ENCODE assay signal across 14 mouse cellular contexts in genomic region chr19:42005616-42006015, GRCm38 (mm10). TPM values are rescaled to one million over a fixed set of nuclear protein-coding genes. Genes with fewer than 3 reads are reported as not detected.
DNase-seq lines count a peak whose midpoint lies in the region; ATAC-seq lines count a peak whose summit lies in the region.
"Had no signal": no experiment of that assay in that cellular context is flagged by ENCODE, and none has a peak within 500 bp of the region (broad histone marks: within the 10 kb centered on the region; RNA-seq: fewer than 3 reads in every experiment).

No protein-coding gene starts in this region.

- H3K4me3 ChIP-seq in heart, embryonic 10.5 days, result no peak overlapping the region
- H3K4me3 ChIP-seq in liver, embryonic 15.5 days (replicated peaks), result no peak overlapping the region
- no peak overlapping the region for H3K4me3 ChIP-seq in neural tube, embryonic 15.5 days (replicated peaks)
- H3K4me3 ChIP-seq: hindbrain, embryonic 15.5 days; limb, embryonic 12.5 days had no signal

- H3K36me3 ChIP-seq in heart, embryonic 10.5 days, result no peaks in the 10 kb centered on the region
- no peaks in the 10 kb centered on the region for H3K36me3 ChIP-seq in liver, embryonic 15.5 days (replicated peaks)
- no peaks in the 10 kb centered on the region for H3K36me3 ChIP-seq in splenic B cell, adult 2 months (ENCODE audit: control insufficient read depth, insufficient read depth, low read length, poor library complexity, severe bottlenecking)
- H3K36me3 ChIP-seq in neural tube, embryonic 15.5 days, result no peaks in the 10 kb centered on the region
- H3K36me3 ChIP-seq: hindbrain, embryonic 15.5 days; limb, embryonic 12.5 days had no signal

- no peak overlapping the region for H3K9ac ChIP-seq in liver, embryonic 15.5 days
- no peak overlapping the region for H3K9ac ChIP-seq in neural tube, embryonic 15.5 days (replicated peaks)
- H3K9ac ChIP-seq: hindbrain, embryonic 15.5 days; limb, embryonic 12.5 days had no signal

- DNase-seq in heart, adult 9 months (ENCODE audit: low spot score in 2 of 2), result peak; percentile 49 to 66
- DNase-seq in heart, embryonic 10.5 days (ENCODE audit: low spot score), result no peak
- peak; percentile 32 for DNase-seq in lung, postnatal 25 days (ENCODE audit: low spot score)
- no peak for DNase-seq in lung, postnatal 14 days
- DNase-seq in splenic B cell, adult 2 months (ENCODE audit: low read depth, low spot score), result peak; percentile 11
- no peak for DNase-seq in testis, postnatal 14 days (ENCODE audit: low spot score)
- DNase-seq: cerebellum, postnatal 36 days; thymus, postnatal 36 days had no signal

- WGBS in heart, embryonic 10.5 days, result 40% methylated on average over 3 of the region's 3 CpGs
- WGBS in liver, embryonic 15.5 days (ENCODE audit: insufficient replicate concordance), result 9% methylated on average over 3 of the region's 3 CpGs
- 86% methylated on average over 3 of the region's 3 CpGs for WGBS in neural tube, embryonic 15.5 days

- H3K27ac ChIP-seq in heart, embryonic 10.5 days, result no peak overlapping the region
- H3K27ac ChIP-seq in liver, embryonic 15.5 days (replicated peaks), result peak overlapping the region; percentile 51
- no peak overlapping the region for H3K27ac ChIP-seq in neural tube, embryonic 15.5 days (replicated peaks)
- H3K27ac ChIP-seq: hindbrain, embryonic 15.5 days had no signal

- no peaks in the 10 kb centered on the region for H3K27me3 ChIP-seq in heart, embryonic 10.5 days (ENCODE audit: insufficient read depth, poor library complexity, severe bottlenecking)
- H3K27me3 ChIP-seq in liver, embryonic 15.5 days, result no peaks in the 10 kb centered on the region
- H3K27me3 ChIP-seq in splenic B cell, adult 2 months (ENCODE audit: control insufficient read depth, insufficient read depth, low read length, poor library complexity, severe bottlenecking), result no peaks in the 10 kb centered on the region
- H3K27me3 ChIP-seq in neural tube, embryonic 15.5 days (replicated peaks), result no peaks in the 10 kb centered on the region
- H3K27me3 ChIP-seq: hindbrain, embryonic 15.5 days; limb, embryonic 12.5 days had no signal

- no peaks in the 10 kb centered on the region for H3K9me3 ChIP-seq in heart, embryonic 10.5 days
- H3K9me3 ChIP-seq in liver, embryonic 15.5 days (replicated peaks), result no peaks in the 10 kb centered on the region
- no peaks in the 10 kb centered on the region for H3K9me3 ChIP-seq in neural tube, embryonic 15.5 days (replicated peaks)
- H3K9me3 ChIP-seq: hindbrain, embryonic 15.5 days; limb, embryonic 12.5 days had no signal

- H3K4me1 ChIP-seq in heart, embryonic 10.5 days, result peaks cover 67% of the 10 kb centered on the region
- peaks cover 46% of the 10 kb centered on the region for H3K4me1 ChIP-seq in liver, embryonic 15.5 days (replicated peaks)
- H3K4me1 ChIP-seq in neural tube, embryonic 15.5 days, result peaks cover 14% of the 10 kb centered on the region
- H3K4me1 ChIP-seq: hindbrain, embryonic 15.5 days had no signal

- H3K4me2 ChIP-seq in liver, embryonic 15.5 days, result peak overlapping the region; percentile 6; the same call in 1 of the 2 replicates
- no peak overlapping the region for H3K4me2 ChIP-seq in neural tube, embryonic 15.5 days
- H3K4me2 ChIP-seq: hindbrain, embryonic 15.5 days; limb, embryonic 12.5 days had no signal

- no peak for ATAC-seq in liver, embryonic 15.5 days (ENCODE audit: insufficient read depth)
- no peak for ATAC-seq in neural tube, embryonic 15.5 days (ENCODE audit: low FRiP score)

RNA-seq across cellular contexts. Expression of gene Ubtd1, which starts 24.1 kb away (rescaled TPM):
- polyA plus RNA-seq in heart, embryonic 10.5 days (2016; fragmentation: Nextera tagmentation; extraction: Ambion mirVana), result 12.4 and 14.0 TPM in 2 replicates
- polyA plus RNA-seq in liver, embryonic 15.5 days (2015; fragmentation: Nextera tagmentation; extraction: Ambion mirVana), result 5.2 and 6.3 TPM in 2 replicates
- polyA plus RNA-seq in neural tube, embryonic 15.5 days (2015; fragmentation: Nextera tagmentation; extraction: Ambion mirVana), result 13.9 and 14.5 TPM in 2 replicates

RNA-seq across cellular contexts. Expression of gene Mms19, which starts 24.7 kb away (rescaled TPM):
- polyA plus RNA-seq in heart, embryonic 10.5 days (2016; fragmentation: Nextera tagmentation; extraction: Ambion mirVana), result 25.4 and 27.0 TPM in 2 replicates
- polyA plus RNA-seq in liver, embryonic 15.5 days (2015; fragmentation: Nextera tagmentation; extraction: Ambion mirVana), result 10.1 and 10.3 TPM in 2 replicates
- 31.0 and 35.8 TPM in 2 replicates for polyA plus RNA-seq in neural tube, embryonic 15.5 days (2015; fragmentation: Nextera tagmentation; extraction: Ambion mirVana)

RNA-seq across cellular contexts. Expression of gene Ankrd2, which starts 30.2 kb away (rescaled TPM):
- not detected in 2 replicates for polyA plus RNA-seq in heart, embryonic 10.5 days (2016; fragmentation: Nextera tagmentation; extraction: Ambion mirVana)
- 0.17 and 0.21 TPM in 2 replicates for polyA plus RNA-seq in liver, embryonic 15.5 days (2015; fragmentation: Nextera tagmentation; extraction: Ambion mirVana)
- polyA plus RNA-seq in neural tube, embryonic 15.5 days (2015; fragmentation: Nextera tagmentation; extraction: Ambion mirVana), result 1.1 and 1.3 TPM in 2 replicates
- polyA plus RNA-seq: large intestine, adult 2 months had no signal

RNA-seq across cellular contexts. Expression of gene Hoga1, which starts 39.8 kb away (rescaled TPM):
- polyA plus RNA-seq in heart, embryonic 10.5 days (2016; fragmentation: Nextera tagmentation; extraction: Ambion mirVana), result 0.85 and 1.6 TPM in 2 replicates
- polyA plus RNA-seq in liver, embryonic 15.5 days (2015; fragmentation: Nextera tagmentation; extraction: Ambion mirVana), result 50.6 and 59.0 TPM in 2 replicates
- polyA plus RNA-seq in neural tube, embryonic 15.5 days (2015; fragmentation: Nextera tagmentation; extraction: Ambion mirVana), result 1.7 and 1.8 TPM in 2 replicates

RNA-seq across cellular contexts. Expression of gene 4933411K16Rik, which starts 46.4 kb away (rescaled TPM):
- polyA plus RNA-seq in heart, embryonic 10.5 days (2016; fragmentation: Nextera tagmentation; extraction: Ambion mirVana), result 0.15 TPM in 1 of 2 replicates, not detected in the other
- 0.22 and 0.26 TPM in 2 replicates for polyA plus RNA-seq in liver, embryonic 15.5 days (2015; fragmentation: Nextera tagmentation; extraction: Ambion mirVana)
- polyA plus RNA-seq in neural tube, embryonic 15.5 days (2015; fragmentation: Nextera tagmentation; extraction: Ambion mirVana), result not detected in 2 replicates
- polyA plus RNA-seq: limb, embryonic 12.5 days; midbrain, postnatal 0 days had no signal

Comparison
In these comparisons a context has a peak if more than half of its experiments do, and no peak if none do; other contexts are left out.
1. DNase-seq: peak in heart, adult 9 months (2 of 2), lung, postnatal 25 days (single experiment) and splenic B cell, adult 2 months (single experiment); none in heart, embryonic 10.5 days (single experiment), lung, postnatal 14 days (single experiment) and testis, postnatal 14 days (single experiment).